Mouse (Mus musculus) naive thymus-derived CD4-positive, alpha-beta T cell, adult 2 months (primary cell): ENCODE measurements around the gene Exoc7.

Experiments used
- DNase-seq: peaks from one replicate; pipeline ENCODE4 v3.0.0-alpha.2; 2011; ENCODE audit warnings: low read depth

Gene Exoc7

GRCm38 (mm10) chr11:116244580-116244979 is 62.5 kb downstream of the Exoc7 start:
- DNase-seq = no peak

- no peak for DNase-seq
Measured at GRCm38 (mm10) chr11:116241744-116242235, 65.2 kb downstream of the Exoc7 start.

GRCm38 (mm10) chr11:116239797-116240196 is 67.2 kb downstream of the Exoc7 start:
- DNase-seq = no peak
